Mouse (Mus musculus): ENCODE data around the gene Trim2.

DNA sequence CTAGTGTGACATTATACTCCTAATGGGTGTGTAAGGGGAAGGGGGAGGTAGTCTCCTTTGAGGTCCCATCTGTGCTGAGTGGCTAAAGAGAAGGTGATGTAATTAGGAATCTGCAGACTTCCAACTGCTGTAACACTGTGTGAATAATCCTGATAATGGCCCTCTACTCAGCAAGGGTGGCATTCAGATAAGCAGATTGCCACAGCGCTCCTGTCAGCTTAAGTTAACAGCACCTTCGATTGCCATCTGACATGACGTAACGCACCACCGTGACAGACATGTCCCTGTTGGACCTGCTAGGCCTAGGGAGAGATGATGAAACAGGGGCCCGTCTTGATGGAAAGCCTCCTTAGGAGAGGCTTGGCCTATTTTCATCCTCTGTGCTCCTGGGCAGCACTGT lies 43.6 kb upstream of the Trim2 start:
- no peak for TF ChIP-seq POLR2A (IDR thresholded peaks at IDR 0.05; ENCODE audit: low read depth, low read length)
- TF ChIP-seq CTCF (IDR thresholded peaks at IDR 0.05; ENCODE audit: borderline replicate concordance, insufficient read depth, low read length), result no peak
